24 mouse cellular contexts compared by ENCODE assay signal in the genomic region with DNA sequence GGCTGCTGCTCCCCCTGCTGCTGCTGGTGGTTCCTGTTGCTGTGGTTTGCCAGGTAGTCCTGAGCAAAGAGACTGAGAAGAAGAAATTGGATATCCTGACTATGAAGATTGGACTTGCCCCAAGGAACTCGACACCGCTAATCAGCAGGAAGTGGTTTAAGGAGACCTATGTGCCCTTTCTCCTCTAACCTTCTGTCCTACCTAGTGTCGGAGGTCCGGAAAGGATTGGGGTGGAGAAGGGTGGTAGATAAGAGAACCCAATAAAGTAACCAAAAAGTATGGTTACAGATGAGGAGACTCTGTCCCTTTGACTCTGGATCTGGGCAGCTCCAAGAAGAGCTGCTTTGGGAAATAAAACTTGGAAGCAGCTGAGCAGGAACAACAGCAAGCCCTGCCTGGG.
A peak's percentile ranks its signal among the peaks of the same experiment; 100 is the strongest.
DNase-seq lines count a peak whose midpoint lies in the region; ATAC-seq lines count a peak whose summit lies in the region.
"Had no signal": no experiment of that assay in that cellular context is flagged by ENCODE, and none has a peak within 500 bp of the region (broad histone marks: within the 10 kb centered on the region; RNA-seq: fewer than 3 reads in every experiment).

No protein-coding gene starts in this region.

- 90% methylated on average over 4 of the region's 4 CpGs for WGBS in midbrain, embryonic 14.5 days

- H3K27ac ChIP-seq in midbrain, embryonic 14.5 days (replicated peaks; ENCODE audit: low read depth, low read length) = no peak overlapping the region
- H3K27ac ChIP-seq: embryonic facial prominence, embryonic 13.5 days; embryonic facial prominence, embryonic 15.5 days; forebrain, embryonic 10.5 days; forebrain, embryonic 12.5 days had no signal

- H3K9ac ChIP-seq in midbrain, embryonic 14.5 days (replicated peaks; ENCODE audit: low read length) = no peak overlapping the region
- H3K9ac ChIP-seq: embryonic facial prominence, embryonic 13.5 days; embryonic facial prominence, embryonic 15.5 days; forebrain, embryonic 12.5 days had no signal

- H3K4me1 ChIP-seq in midbrain, embryonic 14.5 days (ENCODE audit: control insufficient read depth, insufficient read depth, low read length) = no peaks in the 10 kb centered on the region
- H3K4me1 ChIP-seq: embryonic facial prominence, embryonic 15.5 days; forebrain, embryonic 12.5 days had no signal

- H3K4me3 ChIP-seq in midbrain, embryonic 14.5 days (replicated peaks; ENCODE audit: low read depth, low read length) = no peak overlapping the region
- H3K4me3 ChIP-seq: embryonic facial prominence, embryonic 13.5 days; embryonic facial prominence, embryonic 15.5 days; erythroblast, embryonic 14.5 days; forebrain, embryonic 10.5 days; forebrain, embryonic 12.5 days had no signal

- no peaks in the 10 kb centered on the region for H3K36me3 ChIP-seq in midbrain, embryonic 14.5 days (ENCODE audit: control insufficient read depth, insufficient read depth, low read length)
- H3K36me3 ChIP-seq: embryonic facial prominence, embryonic 13.5 days; embryonic facial prominence, embryonic 15.5 days; forebrain, embryonic 10.5 days; forebrain, embryonic 12.5 days had no signal

- DNase-seq in heart, adult 11 months = peak; percentile 88
- DNase-seq in heart, adult 8-10 months (ENCODE audit: low spot score) = no peak
- no peak for DNase-seq in adrenal gland, adult 2 months
- no peak for DNase-seq in ovary, postnatal 14 days (ENCODE audit: low spot score)
- DNase-seq in midbrain, embryonic 14.5 days = no peak
- DNase-seq: adrenal gland, postnatal 10 days; adrenal gland, postnatal 25 days; cerebellum, adult 11 months; cerebellum, adult 18-20 months; cerebellum, adult 8-10 months; cerebellum, adult 9-11 months; cerebellum, postnatal 14 days; embryo, embryonic 11 days had no signal

- H3K4me2 ChIP-seq in midbrain, embryonic 14.5 days (ENCODE audit: low read length) = no peak overlapping the region
- H3K4me2 ChIP-seq: embryonic facial prominence, embryonic 13.5 days; embryonic facial prominence, embryonic 15.5 days; forebrain, embryonic 12.5 days had no signal

- H3K27me3 ChIP-seq in midbrain, embryonic 14.5 days (ENCODE audit: control insufficient read depth, insufficient read depth, low read length) = no peaks in the 10 kb centered on the region
- H3K27me3 ChIP-seq: embryonic facial prominence, embryonic 13.5 days; embryonic facial prominence, embryonic 15.5 days; forebrain, embryonic 12.5 days; Patski had no signal

- ATAC-seq in common myeloid progenitor, adult 5-6 weeks (replicated peaks; ENCODE audit: low read depth, poor library complexity, severe bottlenecking) = peak; percentile 29; the same call in 1 of the 2 replicates
- ATAC-seq in megakaryocyte-erythroid progenitor cell, adult 5-6 weeks (replicated peaks; ENCODE audit: low FRiP score, low TSS enrichment, poor library complexity, severe bottlenecking) = 0 out of 2 replicates have a peak, but pooled peaks have one; percentile 41
- ATAC-seq in midbrain, embryonic 14.5 days (ENCODE audit: low FRiP score, low TSS enrichment) = no peak
- ATAC-seq: activated CD4-positive, CD25-positive, alpha-beta regulatory T cell, adult 4 months; forebrain, embryonic 14.5 days; forebrain, embryonic 16.5 days; Patski had no signal

- H3K9me3 ChIP-seq in midbrain, embryonic 14.5 days (ENCODE audit: control insufficient read depth, low read length) = no peaks in the 10 kb centered on the region
- H3K9me3 ChIP-seq: embryonic facial prominence, embryonic 13.5 days; embryonic facial prominence, embryonic 15.5 days; forebrain, embryonic 10.5 days; forebrain, embryonic 12.5 days had no signal
